Mouse (Mus musculus): ENCODE measurements around the gene Zbtb24. TPM values are rescaled to one million over a fixed set of nuclear protein-coding genes. Genes with fewer than 3 reads are reported as not detected.

Gene Zbtb24
- polyA plus RNA-seq, 1 experiment = 15.3 TPM

DNA sequence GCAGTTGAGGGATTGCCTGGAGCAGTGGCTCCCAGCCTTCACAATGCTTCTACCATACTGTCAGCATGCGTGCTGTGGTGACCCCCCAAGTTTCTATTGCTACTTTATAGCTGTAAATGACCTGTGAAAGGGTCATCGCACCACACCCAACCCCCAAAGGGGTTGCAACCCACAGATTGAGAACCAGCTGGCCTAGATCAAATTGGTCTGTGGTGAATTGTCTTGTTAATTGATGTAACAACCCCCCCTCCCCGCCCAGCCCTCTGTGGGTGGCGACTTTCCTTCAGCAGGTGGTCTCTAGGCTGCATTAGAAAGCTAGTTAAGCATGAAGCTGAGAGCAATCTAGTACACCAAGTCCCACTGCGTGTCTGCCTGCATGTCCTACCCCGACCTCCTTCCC lies 17.1 kb downstream of the Zbtb24 start:
- DNase-seq (ENCODE audit: low read depth) = no peak

DNA sequence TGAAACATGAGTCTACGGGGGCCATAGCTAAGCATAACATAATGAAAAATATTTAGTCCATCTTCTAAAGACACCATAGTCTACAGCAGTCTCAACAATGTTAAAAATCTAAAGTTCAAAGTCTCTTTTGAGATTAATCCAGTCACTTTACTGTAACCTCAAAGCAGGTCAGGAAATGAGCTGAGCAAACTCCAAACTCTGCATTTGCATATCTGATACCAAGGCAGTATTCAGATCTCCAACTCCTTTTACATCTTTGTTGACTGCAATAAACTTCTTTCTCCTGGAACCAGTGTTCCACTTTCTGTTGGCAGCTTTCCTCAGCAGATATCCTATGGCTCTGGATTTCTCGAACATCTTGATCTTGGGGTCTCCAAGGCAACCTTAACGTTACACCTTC lies 20.5 kb downstream of the Zbtb24 start:
- DNase-seq (ENCODE audit: low read depth) = no peak

DNA sequence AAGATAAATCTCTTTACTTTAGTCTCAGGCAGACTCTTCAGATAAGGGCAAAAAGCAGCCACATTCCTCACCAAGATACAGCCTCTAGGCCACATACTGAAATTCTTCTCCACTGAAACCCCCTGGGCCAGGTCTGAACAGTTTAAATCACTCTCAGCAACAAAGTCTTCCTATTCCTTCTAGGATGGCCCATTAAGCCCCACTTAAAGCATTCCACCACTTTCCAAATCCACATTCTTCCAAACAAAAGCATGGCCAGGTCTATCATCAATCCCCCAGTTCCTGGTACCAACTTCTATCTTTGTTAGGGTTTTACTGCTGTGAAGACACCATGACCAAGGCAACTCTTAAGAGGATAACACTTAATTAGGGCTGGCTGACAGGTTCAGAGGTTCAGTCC lies 22.4 kb downstream of the Zbtb24 start:
- no peak for DNase-seq (ENCODE audit: low read depth)

DNA sequence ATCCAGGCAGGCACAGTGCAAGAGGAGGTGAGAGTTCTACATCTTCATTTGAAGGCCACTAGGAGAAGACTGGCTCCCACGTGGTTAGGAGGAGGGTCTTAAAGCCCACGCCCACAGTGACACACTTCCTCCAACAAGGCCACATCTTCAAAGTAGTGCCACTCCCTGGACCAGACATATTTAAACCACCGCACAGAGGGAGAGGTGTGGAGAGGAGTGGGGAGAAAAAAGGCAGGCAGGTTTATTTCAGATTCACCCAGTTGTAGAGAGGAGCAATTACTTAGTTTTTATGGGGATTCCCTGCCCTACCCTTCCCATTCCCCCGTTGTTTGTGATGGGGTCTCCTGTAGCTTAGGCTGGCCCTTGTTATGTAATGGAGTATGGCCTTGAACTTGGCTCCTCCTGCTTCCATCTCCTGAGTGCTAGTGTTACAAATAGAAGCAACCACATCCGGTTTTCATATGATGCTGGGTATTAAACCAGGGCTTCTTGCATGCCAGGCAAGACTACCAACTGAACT lies 22.8 kb downstream of the Zbtb24 start:
- no peak for DNase-seq (ENCODE audit: low read depth)

DNA sequence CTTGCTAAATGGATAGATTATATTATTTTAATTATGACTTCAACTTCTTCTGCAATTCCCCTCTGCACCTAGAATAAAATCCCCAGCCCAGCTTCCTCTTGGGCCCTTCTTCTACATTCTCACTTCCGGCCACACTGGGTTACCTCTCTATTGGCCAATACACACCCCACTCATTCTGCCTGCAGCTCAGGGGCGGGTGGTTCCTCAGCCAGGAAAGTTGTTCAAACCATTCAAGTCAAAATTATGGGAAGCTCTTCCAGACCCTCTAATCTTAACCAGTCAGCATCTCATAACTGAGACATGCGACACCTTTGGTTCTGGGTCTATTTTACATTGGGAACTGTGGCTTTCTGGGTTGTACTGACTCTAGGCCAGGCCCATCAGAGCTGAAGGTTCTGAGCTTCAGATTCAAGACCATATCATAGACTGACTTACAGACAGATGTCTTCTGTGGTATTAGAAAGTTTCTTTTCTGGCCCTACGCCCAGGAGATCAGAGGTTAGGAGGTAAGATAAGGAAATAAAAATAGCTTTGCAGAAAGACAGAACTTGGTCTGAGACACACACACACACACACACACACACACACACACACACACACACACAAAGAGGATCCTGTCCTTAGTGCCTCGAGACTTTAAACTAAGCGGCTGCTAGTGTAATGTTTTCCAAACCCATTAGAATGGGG lies 23.7 kb downstream of the Zbtb24 start:
- no peak for DNase-seq (ENCODE audit: low read depth)

DNA sequence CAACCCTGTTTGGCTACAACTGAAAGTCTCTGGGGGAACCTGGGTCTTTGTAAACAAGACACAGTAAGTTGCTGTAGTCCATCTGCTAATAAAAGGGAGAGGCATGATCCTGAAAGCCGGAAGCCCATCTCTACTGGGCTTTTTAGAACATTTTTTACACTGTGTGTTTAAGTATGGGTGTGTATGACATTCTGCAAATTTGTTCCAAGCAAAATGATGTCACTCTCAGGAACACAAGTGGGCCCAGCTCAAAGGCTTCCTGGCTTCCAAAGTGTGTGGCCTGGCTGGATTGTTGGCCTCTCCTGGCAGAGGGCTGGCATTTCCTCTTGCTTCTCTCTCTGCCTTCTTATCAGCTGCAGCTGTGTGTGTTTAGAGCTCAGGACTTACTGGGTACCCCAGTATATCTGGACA lies 24.8 kb downstream of the Zbtb24 start:
- no peak for DNase-seq (ENCODE audit: low read depth)

DNA sequence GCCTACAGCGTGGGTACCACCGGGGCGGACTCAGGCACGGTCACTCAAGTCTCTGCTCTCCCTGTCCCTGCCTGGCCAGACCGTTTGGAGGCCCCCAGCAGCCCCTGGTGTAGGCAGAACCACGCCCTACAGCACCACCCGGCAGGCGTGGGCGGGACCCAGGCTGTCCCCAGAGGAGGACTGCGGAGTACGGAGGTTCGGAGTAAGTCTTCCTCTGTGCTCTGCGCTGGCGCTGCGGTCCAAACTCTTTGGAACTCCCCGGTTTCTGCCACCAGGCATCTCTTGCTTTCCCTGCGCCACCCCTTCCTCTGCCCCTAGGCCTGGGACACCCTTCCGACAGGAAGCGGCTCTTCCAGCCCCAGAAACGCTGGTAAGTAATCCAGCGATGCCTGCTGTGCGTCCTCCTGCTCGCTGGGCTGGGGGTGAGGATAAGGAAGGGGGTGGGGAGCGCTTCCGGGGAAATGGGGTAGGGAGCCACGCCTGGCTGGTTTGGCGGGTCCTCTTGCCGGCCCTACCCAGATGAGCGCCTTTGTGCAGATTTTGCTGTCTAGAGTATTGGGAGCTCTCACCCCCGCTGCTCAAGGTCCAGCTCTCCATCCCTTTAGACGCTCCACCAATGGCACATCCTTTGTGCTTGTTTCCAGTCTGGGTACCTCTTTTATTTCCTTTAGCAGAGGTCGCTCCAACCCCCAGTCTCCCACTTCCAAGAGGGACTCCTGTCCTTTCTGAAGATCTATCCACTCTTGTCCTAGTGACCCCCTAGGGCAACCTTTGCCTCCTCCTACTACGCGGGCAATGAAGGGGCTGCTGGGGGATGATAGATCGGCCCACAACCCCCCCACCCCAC lies 26.2 kb downstream of the Zbtb24 start, which contains the start of gene Mical1:
Gene Mical1 (plus strand): TSS at position 144 of the 847 bp plus-strand sequence.
- no peak for DNase-seq (ENCODE audit: low read depth)

DNA sequence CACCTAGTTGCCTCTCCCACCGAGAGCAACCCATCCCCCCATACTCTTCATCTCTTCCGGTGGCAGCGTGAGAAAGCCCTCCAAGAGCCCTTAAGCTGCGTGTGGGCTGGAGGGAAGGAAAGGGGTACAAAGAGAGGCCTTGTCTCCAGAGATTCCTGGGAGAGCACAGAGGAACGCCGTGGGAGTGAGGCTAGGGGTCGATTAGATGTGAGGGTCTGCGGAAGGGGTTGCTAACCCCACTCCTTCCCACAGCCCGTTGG lies 26.8 kb downstream of the Zbtb24 start:
- DNase-seq (ENCODE audit: low read depth) = no peak

DNA sequence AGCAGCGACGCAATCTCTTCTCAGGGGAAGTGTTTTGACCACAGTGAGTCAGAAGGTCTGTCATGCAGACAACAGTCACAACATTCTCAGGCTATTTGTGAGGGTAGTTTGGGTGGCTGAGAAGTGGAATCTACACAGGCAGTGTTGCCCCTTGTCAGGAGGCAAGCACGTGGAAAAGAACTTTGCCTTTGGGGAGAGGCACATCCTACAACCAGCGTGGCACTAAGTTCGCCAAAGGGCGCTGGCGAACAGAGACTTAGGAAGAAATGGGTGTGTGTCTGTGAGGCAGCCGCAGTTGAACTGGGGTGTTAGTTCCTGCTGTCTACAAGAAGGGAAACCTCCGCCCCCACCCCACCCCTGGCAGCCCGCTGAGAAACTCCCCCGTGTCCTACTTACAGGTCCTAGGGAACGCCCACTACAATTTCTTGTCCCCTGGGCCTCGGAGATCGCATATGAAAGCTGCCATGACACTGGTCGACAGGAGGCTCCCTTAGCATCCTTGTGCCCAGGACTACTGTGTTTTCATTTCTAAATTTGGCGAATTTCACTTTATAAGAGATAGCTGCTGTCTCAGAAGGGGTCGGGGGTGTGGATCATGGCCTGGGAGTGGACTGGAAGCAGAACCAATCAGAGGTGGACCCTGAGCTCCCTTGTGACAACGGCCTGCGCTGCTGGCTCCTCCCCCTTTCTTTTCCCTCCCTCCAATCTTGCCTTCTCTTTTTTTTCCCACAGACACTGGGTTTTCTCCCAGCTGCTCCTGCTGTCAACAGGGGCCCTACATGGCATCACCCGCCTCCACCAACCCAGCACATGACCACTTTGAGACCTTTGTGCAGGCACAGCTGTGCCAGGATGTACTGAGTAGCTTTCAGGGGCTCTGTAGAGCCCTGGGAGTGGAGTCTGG lies 27.3 kb downstream of the Zbtb24 start:
- no peak for DNase-seq (ENCODE audit: low read depth)

DNA sequence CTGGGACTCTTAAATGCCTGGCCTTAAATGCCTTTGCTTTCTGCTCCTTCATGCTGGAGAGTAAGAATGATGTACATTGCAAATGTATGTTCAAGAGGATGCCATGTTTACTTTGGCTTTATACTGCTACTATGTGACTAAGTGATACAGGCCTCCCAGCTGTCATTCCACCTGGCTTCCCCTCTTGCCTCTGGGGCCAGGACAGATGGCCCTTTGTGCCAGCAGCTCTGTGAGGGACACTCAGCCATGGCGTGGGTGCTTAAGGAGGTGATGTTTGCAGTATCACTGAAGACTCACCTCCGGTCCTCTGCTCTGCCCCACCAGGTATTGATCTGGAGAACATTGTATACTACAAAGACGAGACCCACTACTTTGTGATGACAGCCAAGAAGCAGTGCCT lies 29.8 kb downstream of the Zbtb24 start:
- no peak for DNase-seq (ENCODE audit: low read depth)

DNA sequence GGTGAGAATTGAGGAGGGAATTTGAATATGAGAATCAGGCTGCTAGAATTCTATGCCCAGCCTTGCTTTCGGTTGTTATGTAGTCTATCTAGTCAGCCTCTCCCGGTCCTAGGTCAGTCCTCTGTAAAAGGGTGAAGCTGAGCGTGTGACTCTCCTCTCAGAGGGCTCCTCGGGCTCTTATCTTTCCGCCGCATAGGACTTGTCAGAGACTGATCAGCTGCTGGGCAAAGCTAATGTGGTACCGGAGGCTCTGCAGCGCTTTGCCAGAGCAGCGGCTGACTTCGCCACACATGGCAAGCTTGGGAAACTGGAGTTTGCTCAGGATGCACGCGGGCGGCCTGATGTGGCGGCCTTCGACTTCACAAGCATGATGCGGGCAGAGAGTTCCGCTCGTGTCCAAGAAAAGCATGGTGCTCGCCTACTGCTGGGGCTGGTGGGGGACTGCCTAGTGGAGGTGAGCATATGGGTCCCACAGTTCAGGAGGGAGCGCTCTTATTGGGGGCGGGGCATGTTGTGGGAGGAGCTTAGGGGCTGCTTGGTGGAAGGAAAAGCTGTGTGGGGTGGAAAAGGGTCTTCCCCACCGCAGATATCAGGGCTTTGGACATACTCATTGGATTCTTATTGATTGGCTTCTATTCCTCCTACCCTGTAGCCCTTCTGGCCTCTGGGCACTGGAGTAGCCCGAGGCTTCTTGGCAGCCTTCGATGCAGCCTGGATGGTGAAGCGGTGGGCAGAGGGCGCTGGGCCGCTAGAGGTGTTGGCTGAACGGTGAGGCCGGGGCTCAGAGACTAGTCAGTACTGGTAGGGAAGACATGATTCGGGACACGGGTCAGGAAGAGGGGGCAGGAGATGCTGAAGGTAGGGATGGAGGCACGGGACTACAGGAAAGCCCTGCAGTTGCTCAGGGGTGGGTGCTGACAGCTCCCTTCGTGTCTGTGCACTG lies 31.0 kb downstream of the Zbtb24 start:
- no peak for DNase-seq (ENCODE audit: low read depth)

DNA sequence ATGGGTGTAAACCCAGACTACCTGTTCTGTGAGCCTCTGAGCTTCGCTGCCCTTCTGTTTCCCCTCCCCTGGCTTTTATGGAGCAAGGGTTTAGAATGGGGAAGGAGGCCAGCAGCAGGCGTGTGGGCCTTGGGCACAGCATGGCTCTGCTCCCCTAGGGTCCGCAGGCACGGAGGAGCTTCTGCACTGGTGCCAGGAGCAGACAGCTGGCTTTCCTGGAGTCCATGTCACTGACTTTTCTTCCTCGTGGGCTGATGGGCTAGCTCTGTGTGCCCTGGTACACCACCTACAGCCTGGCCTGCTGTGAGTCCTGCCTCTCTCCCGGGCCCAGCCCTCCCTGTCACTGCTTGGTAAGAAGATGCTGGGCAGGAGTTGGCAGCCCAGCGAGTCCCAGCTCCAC lies 32.3 kb downstream of the Zbtb24 start:
- no peak for DNase-seq (ENCODE audit: low read depth)

DNA sequence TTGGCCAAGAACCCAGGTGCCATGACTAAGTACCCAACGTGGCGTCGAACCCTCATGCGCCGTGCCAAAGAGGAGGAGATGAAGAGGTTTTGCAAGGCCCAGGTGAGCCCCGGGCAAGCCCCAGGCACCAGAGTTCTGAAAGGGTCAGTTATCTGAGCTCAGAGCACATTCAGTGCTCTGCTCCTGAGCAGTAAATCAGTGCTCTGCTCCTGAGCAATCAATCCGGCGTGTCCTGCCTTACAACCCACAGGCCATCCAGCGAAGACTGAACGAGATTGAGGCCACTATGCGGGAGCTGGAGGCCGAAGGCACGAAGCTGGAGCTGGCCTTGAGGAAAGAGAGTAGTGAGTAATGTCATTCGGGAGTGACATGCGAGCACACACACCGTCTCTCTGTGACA lies 35.6 kb downstream of the Zbtb24 start:
- DNase-seq (ENCODE audit: low read depth) = no peak

DNA sequence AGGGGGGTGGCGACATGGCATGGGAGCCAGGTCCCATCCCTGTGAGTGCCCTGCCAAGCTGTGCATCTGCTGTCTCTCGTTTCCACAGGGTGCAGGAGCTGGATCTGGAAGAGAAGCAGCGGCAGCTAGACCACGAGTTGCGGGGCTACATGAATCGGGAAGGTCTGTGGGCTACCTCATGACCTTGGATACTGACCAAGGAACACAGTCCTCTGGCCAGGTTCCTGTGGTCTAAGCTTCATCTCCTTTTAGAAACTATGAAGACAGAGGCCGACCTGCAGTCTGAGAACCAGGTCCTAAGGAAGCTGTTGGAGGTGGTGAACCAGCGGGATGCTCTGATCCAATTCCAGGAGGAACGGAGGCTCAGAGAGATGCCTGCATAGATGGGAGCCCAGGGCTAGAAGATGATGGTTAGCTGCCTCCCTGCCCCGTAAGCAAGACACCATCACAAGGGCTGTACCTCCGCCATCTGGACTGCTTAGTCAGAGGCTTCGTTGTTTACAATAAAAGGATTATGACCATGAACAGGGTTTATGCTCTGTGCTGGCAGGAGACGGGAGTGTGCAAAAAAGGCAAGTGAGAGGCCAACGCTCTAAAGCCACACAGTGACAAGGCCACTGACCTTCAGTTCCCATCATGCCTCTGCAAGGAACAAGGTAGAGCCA lies 36.5 kb downstream of the Zbtb24 start:
- no peak for DNase-seq (ENCODE audit: low read depth)

DNA sequence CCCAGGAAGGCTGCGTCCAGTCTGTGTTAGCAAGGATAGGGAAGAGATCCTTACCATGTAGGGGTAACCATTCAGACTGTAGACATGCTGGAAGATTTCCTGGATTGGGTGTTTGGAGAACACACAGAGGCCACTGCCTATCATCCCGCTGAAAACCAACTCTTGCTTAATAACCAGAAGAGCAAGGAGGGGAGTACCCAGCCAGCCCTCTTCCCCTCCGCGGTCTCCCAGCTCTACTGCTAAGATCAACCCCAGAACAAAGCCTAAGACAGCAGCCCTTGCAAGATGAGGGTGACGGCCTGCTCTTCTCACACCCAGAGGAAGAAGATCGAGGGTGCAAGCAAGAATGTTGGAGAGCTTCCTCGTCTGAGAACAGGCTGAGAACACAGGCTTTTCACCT lies 38.7 kb downstream of the Zbtb24 start:
- DNase-seq (ENCODE audit: low read depth) = no peak

DNA sequence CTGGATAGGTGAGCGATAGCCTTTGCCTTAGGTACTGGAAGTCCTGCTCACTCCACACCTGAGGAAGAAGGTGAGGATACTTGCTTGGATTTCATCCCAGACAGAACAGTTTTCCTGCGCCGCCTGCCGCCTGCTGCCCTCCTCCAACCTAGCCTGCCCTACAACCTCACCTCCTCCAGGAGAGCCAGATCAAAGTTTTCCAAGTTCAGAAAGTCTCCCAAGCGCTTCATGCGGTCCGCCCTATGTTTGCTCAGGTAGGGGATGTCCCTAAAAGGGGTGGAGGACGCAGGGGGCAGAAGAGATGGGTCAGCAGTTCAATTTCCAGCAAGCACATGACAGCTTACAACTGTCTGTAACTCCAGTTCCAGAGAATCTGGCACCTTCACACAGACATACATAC lies 39.1 kb downstream of the Zbtb24 start:
- no peak for DNase-seq (ENCODE audit: low read depth)

DNA sequence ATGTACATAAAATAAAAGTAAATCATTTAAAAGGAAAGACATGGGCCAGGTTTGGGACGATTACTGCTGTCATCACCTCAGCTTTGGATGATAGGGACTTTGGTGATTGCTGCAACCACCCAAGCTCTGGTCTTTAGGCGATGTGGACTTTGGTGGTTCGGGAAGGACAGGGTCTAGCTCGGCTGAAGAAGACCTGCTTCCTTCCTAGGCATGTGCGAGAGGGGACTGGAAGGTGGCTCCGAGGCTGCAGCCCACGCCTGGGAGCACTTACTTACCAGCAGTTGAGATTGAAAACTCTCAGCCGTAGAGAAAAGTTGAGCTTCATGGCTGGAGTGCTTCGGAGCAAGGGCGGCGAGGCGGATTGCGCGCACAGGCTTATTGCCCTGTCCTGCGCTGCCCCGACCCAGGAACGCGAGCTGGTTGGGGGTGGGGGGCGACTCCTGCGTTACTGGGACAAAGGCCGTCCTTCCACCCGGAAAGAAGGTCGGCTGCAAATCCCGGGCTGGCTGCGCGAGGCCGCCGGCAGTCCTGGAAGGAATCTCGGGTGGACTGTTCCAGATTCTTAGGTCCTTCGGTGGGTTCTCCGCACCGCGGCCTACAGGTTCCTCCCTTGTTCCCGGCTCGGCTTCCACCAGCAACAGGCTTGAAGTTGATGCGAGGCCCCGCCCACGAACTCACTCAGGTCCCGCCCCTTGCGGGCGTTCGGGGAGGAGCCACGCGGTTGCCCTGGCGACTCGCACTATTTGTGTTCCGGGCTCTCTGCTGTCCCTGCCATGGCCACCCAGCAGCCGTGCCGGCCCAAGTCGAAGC lies 39.7 kb downstream of the Zbtb24 start, which contains the start of the genes Smpd2 and Ppil6:
Gene Smpd2 (minus strand): TSS at position 662 of the 810 bp plus-strand sequence.
Gene Ppil6 (plus strand): TSS at position 732 of the 810 bp plus-strand sequence.
- no peak for DNase-seq (ENCODE audit: low read depth)

DNA sequence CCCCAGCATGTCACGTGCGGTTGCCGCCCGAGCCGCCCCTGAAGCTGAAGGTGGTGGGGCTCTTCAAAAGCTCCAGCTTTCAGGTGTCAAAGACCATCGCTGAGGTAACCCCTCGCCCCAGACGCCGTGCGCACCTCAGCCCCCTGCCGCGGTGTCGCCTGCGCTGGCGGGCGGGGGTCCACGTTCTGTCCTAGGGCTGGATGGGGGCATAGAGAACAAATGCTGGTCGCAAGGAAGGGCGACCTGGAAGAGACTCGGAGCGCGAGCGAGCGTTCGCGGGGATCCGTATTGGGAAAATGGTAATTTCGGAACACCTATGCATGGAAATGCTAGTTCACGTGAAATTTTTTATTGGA lies 40.3 kb downstream of the Zbtb24 start:
- DNase-seq (ENCODE audit: low read depth) = no peak

DNA sequence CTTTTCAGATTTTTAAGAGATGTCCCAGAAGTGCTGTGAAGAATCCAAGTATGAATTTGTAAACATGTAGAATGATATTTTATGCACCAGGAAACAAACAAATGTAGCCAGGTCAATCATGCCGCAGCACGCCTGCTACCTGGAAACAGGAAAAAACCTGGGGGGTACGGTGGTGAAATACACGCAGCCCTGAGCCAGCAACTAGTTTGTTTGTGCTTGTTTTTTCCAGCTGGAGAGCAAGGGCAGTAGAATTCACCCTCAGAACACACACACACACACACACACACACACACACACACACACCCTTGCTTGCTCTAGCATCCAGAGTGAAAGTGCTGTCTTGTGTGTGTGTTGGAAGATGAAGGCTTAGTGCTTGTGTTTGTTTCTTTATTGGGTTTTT lies 40.9 kb downstream of the Zbtb24 start:
- DNase-seq (ENCODE audit: low read depth) = no peak

DNA sequence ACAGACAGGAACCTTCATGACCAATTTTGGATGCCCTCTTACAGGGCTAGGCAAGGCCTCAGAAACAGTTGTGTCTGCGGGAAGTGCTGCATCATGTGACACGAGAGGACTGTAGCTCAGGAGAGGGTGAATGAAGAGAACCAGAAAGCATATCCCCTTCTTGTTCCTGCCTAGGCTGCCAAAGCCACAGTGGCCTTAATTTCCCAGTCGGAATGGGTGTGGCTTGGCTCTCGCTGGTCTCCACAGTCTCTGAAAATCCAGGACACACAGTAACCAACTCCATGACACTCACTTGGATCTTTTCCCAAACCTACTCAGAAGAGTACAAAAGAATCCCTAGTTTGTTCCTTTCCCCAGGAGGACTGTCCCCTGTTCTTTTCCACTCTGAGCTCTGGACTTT lies 50.8 kb downstream of the Zbtb24 start:
- DNase-seq (ENCODE audit: low read depth) = no peak
